Mouse (Mus musculus): ENCODE data around the gene Lipe.

DNA sequence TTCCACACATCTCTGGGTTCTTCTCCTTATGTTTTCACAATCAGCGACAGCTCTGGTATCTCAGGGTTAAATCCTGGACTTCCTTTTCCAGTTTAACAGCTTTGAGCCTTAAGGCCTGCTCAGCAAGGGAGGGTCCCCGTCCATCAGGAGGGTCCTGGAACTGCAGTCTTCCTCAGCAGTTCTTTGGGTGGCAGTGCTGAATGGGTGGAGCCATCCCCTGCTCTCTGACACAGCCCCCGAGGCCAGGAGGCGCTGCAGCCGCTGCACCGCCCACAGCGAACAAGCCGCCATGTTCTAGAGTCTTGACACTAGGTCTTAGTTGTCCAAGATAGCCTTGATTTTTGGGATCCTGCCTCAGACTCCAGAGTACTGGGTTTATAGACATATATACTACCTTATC, 21.0 kb upstream of the Lipe start:
- no peak for TF ChIP-seq CTCF (IDR thresholded peaks at IDR 0.05; ENCODE audit: control insufficient read depth, insufficient read depth, insufficient replicate concordance, low read depth, low read length)
- no peak for TF ChIP-seq POLR2A (IDR thresholded peaks at IDR 0.05; ENCODE audit: control insufficient read depth, low read depth, low read length)
